Mouse (Mus musculus) embryonic fibroblast, embryonic 13.5 days (primary cell): ENCODE measurements around the gene Serpina6.

Experiments used
- CTCF ChIP-seq: IDR thresholded peaks from 2 replicates; pipeline ENCODE4 v1.5.1; 2011; ENCODE audit warnings: mild to moderate bottlenecking, control low read depth, low read length, moderate library complexity, borderline replicate concordance; ENCODE audit not compliant: insufficient read depth
- POLR2A ChIP-seq: IDR thresholded peaks from 2 replicates; pipeline ENCODE4 v1.6.1; 2011; ENCODE audit warnings: low read depth, mild to moderate bottlenecking, control low read depth, low read length, moderate library complexity

- TF ChIP-seq CTCF (no peak), POLR2A (no peak)
These were observed 41.9 kb downstream of the Serpina6 start for GRCm38 (mm10) chr12:103615141-103615540.
